Mouse (Mus musculus) heart, postnatal 4 days (tissue): ENCODE data around the gene Mmp28. TPM values are rescaled to one million over a fixed set of nuclear protein-coding genes. Genes with fewer than 3 reads are reported as not detected.

Source experiments
- DNase-seq: peaks from one replicate; pipeline ENCODE4 v3.0.0; 2021
- total RNA-seq, 2 experiments: library from RNA; stranded (reverse); gene quantifications; 2 replicates each; pipeline ENCODE4 v1.2.3; 2021

The Mmp28 gene
- total RNA-seq, 2 experiments from 2014 or later: 7.0 to 7.1 TPM

- DNase-seq: peak; percentile 31
These were observed 15.3 kb downstream of the Mmp28 start for GRCm38 (mm10) chr11:83447612-83448011.

- DNase-seq: no peak
These were observed 17.9 kb downstream of the Mmp28 start for GRCm38 (mm10) chr11:83445001-83445400.

GRCm38 (mm10) chr11:83443824-83444223 lies 19.0 kb downstream of the Mmp28 start:
- DNase-seq: peak; percentile 18

- DNase-seq: peak; percentile 90
These were observed 20.1 kb downstream of the Mmp28 start for GRCm38 (mm10) chr11:83442596-83443267.

- peak; percentile 80 for DNase-seq
These were observed 21.6 kb downstream of the Mmp28 start for GRCm38 (mm10) chr11:83441235-83441634.

GRCm38 (mm10) chr11:83440081-83441064 lies 22.5 kb downstream of the Mmp28 start:
- DNase-seq: peak; percentile 89

- DNase-seq: no peak
These were observed 23.3 kb downstream of the Mmp28 start for GRCm38 (mm10) chr11:83439426-83440060.

GRCm38 (mm10) chr11:83437377-83437776 lies 25.5 kb downstream of the Mmp28 start, which contains the start of gene 1700020L24Rik:
Gene 1700020L24Rik (plus strand): TSS chr11:83437677.
- DNase-seq: no peak

GRCm38 (mm10) chr11:83432533-83432932 lies 30.3 kb downstream of the Mmp28 start:
- DNase-seq: no peak

GRCm38 (mm10) chr11:83429355-83429754 lies 33.5 kb downstream of the Mmp28 start, which contains the start of gene Gas2l2:
Gene Gas2l2 (minus strand): TSS chr11:83429455.
- DNase-seq: no peak

- no peak for DNase-seq
These were observed 35.9 kb downstream of the Mmp28 start for GRCm38 (mm10) chr11:83426964-83427363.

GRCm38 (mm10) chr11:83424681-83425080 lies 38.2 kb downstream of the Mmp28 start:
- peak; percentile 85 for DNase-seq

GRCm38 (mm10) chr11:83421305-83421704 lies 41.6 kb downstream of the Mmp28 start:
- peak; percentile 89 for DNase-seq

- no peak for DNase-seq
These were observed 42.5 kb downstream of the Mmp28 start for GRCm38 (mm10) chr11:83420338-83420737.

- no peak for DNase-seq
These were observed 44.3 kb downstream of the Mmp28 start for GRCm38 (mm10) chr11:83418566-83418965.

- DNase-seq: no peak
These were observed 45.2 kb downstream of the Mmp28 start for GRCm38 (mm10) chr11:83417708-83418107.

- DNase-seq: peak; percentile 79
These were observed 45.8 kb downstream of the Mmp28 start for GRCm38 (mm10) chr11:83417080-83417479.

GRCm38 (mm10) chr11:83410510-83410909 lies 52.4 kb downstream of the Mmp28 start:
- no peak for DNase-seq

- DNase-seq: no peak
These were observed 53.0 kb downstream of the Mmp28 start for GRCm38 (mm10) chr11:83409792-83410291.

GRCm38 (mm10) chr11:83409087-83409754 lies 53.6 kb downstream of the Mmp28 start, which contains the start of gene Rasl10b:
Gene Rasl10b (plus strand): TSS chr11:83409137.
- DNase-seq: peak; percentile 48

GRCm38 (mm10) chr11:83408242-83408641 lies 54.6 kb downstream of the Mmp28 start:
- DNase-seq: no peak

- DNase-seq: no peak
These were observed 56.5 kb downstream of the Mmp28 start for GRCm38 (mm10) chr11:83406391-83406790.
